Mouse (Mus musculus) neutrophil, adult 83 days (primary cell): Measurements from ENCODE around the gene Adcy3. TPM values are rescaled to one million over a fixed set of nuclear protein-coding genes. Genes with fewer than 3 reads are reported as not detected.

Source experiments
- total RNA-seq, 2 experiments: library from RNA; stranded (reverse); gene quantifications; one replicate each; pipeline ENCODE4 v1.2.4; 2023

Adcy3 gene
- total RNA-seq = 1 to 10 TPM; 1.7 to 2.0 TPM

DNA sequence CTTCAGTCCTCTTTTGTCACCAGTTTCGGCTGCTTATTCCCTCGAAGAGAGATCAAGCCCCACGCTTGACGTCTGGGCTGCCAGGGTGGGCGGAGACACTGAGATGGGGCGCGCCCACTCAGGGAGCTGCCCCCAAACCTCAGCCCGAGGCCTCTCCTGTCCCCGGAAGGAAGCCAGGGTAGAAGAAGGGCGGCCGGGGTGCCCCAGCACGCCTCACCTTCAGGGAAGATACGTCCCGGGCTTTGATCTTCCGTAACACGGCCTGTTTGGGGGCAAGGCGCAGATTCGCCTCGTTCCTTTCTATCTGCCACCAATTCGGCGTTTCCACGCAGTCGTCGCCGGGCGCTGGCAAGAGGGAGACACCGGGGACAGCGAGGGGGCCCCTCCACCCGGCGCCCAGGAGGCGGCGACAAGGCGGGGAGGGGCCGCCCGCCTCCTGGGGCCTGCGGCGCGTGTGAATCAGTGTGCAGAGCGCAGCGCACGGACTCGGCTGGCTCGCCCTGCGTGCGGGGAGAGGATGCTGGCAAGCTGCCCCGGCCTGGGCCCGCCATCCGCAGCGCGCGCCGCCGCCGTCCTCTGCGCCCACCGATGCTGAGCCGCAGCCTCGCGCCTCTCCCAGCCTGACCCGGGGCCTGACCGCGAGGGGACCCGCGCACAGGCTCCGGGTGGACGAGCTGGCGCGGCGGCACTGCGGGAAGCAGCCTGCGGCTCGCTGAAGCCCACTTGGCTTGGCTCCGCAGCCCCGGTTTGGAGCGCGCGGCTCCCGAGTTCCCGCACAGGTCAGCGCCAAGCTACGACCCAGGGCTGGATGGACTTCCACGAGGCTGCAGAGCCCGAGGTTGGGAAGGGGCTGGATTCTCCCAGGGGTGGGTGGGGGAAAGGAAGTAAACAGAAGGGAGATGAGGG lies at the start of gene Adcy3:
TSS of gene Adcy3 (plus strand) at position 163 of the 906 bp plus-strand sequence.

GRCm38 (mm10) chr12:4233572-4234508 lies 100.9 kb downstream of the Adcy3 start, which contains the start of the genes Ptrhd1 and Cenpo:
Ptrhd1 (plus strand) TSS chr12:4234027.
Cenpo (minus strand) TSS chr12:4234294.

Other genes starting within 250 kb of the Adcy3 start
- gene Pomc, start 178.2 kb upstream of the Adcy3 start, total RNA-seq = under 1 TPM; 0.96 to 0.97 TPM
- not detected for gene Efr3b, start 94.2 kb upstream of the Adcy3 start, total RNA-seq
- gene Dnajc27, start 50.5 kb upstream of the Adcy3 start, total RNA-seq = 1 to 10 TPM; 2.3 TPM
- 1 to 10 TPM; 3.4 to 4.3 TPM for gene Ptrhd1, start 100.9 kb downstream of the Adcy3 start, total RNA-seq
- 10 to 100 TPM; 19.9 to 23.0 TPM for gene Cenpo, start 101.2 kb downstream of the Adcy3 start, total RNA-seq